Mouse (Mus musculus) myocyte (in vitro differentiated cells): ENCODE results near the gene 2310034G01Rik. TPM values are rescaled to one million over a fixed set of nuclear protein-coding genes. Genes with fewer than 3 reads are reported as not detected.

Experiments
- H3K27me3 ChIP-seq: one replicate; pipeline ENCODE4 v1.6.1; 2011; ENCODE audit not compliant: control insufficient read depth, insufficient read depth, insufficient read length
- H3K36me3 ChIP-seq: one replicate; pipeline ENCODE4 v1.6.1; 2011; ENCODE audit not compliant: control insufficient read depth, insufficient read depth
- H3K4me2 ChIP-seq: one replicate; pipeline ENCODE4 v1.6.1; 2011; ENCODE audit warnings: low read depth, control low read depth
- H3K4me3 ChIP-seq: one replicate; pipeline ENCODE4 v1.5.1; 2011; ENCODE audit warnings: mild to moderate bottlenecking, control low read depth, moderate library complexity
- H3K79me2 ChIP-seq: one replicate; pipeline ENCODE4 v1.6.1; 2011; ENCODE audit not compliant: control insufficient read depth, insufficient read depth
- H3ac ChIP-seq: one replicate; pipeline ENCODE4 v1.6.1; 2011; ENCODE audit not compliant: control insufficient read depth, insufficient read length
- CEBPB ChIP-seq: IDR thresholded peaks from 2 replicates; pipeline ENCODE4 v1.6.1; 2011; ENCODE audit warnings: mild to moderate bottlenecking, moderate library complexity; ENCODE audit not compliant: poor library complexity, insufficient read depth, severe bottlenecking
- E2F4 ChIP-seq: IDR thresholded peaks from one replicate; pipeline ENCODE4 v1.6.1; 2011; ENCODE audit warnings: mild to moderate bottlenecking, control low read depth, moderate library complexity; ENCODE audit not compliant: insufficient read depth
- MAX ChIP-seq: IDR thresholded peaks from one replicate; pipeline ENCODE4 v1.6.1; 2011; ENCODE audit warnings: low read depth, mild to moderate bottlenecking, control low read depth
- MYOD1 ChIP-seq, 3 experiments: IDR thresholded peaks; one replicate each; pipeline ENCODE4 v1.6.1; 2011; ENCODE audit warnings: control low read depth in 2 of 3, low read depth in 2 of 3, mild to moderate bottlenecking in 2 of 3, moderate library complexity in 1 of 3; ENCODE audit not compliant: insufficient read length in 2 of 3, control insufficient read depth in 1 of 3
- MYOG ChIP-seq, 3 experiments: IDR thresholded peaks; one replicate each; pipeline ENCODE4 v1.6.1; 2011; ENCODE audit warnings: control low read depth in 2 of 3, low read depth in 2 of 3, mild to moderate bottlenecking in 2 of 3; ENCODE audit not compliant: insufficient read length in 2 of 3, control insufficient read depth in 1 of 3, insufficient read depth in 1 of 3
- POLR2A ChIP-seq: IDR thresholded peaks from one replicate; pipeline ENCODE4 v1.6.1; 2011; ENCODE audit warnings: low read depth, mild to moderate bottlenecking, control low read depth, moderate library complexity; ENCODE audit not compliant: insufficient read length
- POLR2AphosphoS2 ChIP-seq: IDR thresholded peaks from one replicate; pipeline ENCODE4 v1.6.1; 2011; ENCODE audit warnings: low read depth, control low read depth; ENCODE audit not compliant: insufficient read length
- REST ChIP-seq: IDR thresholded peaks from one replicate; pipeline ENCODE4 v1.6.1; 2011; ENCODE audit warnings: mild to moderate bottlenecking, control low read depth, moderate library complexity; ENCODE audit not compliant: insufficient read depth, insufficient read length
- SRF ChIP-seq: IDR thresholded peaks from one replicate; pipeline ENCODE4 v1.6.1; 2011; ENCODE audit warnings: low read depth; ENCODE audit not compliant: control insufficient read depth, insufficient read length
- TCF12 ChIP-seq: IDR thresholded peaks from one replicate; pipeline ENCODE4 v1.6.1; 2011; ENCODE audit warnings: mild to moderate bottlenecking, control low read depth; ENCODE audit not compliant: poor library complexity, insufficient read depth, severe bottlenecking
- TCF3 ChIP-seq: IDR thresholded peaks from one replicate; pipeline ENCODE4 v1.6.1; 2011; ENCODE audit warnings: low read depth, control low read depth; ENCODE audit not compliant: insufficient read length
- USF1 ChIP-seq: IDR thresholded peaks from one replicate; pipeline ENCODE4 v1.6.1; 2011; ENCODE audit warnings: low read depth, mild to moderate bottlenecking, control low read depth, moderate library complexity
- polyA plus RNA-seq: library from polyadenylated mRNA; unstranded; fragments of >200 nt; fragmentation: generic; extraction: Trizol; gene quantifications from one replicate; pipeline ENCODE4 v1.2.1, GENCODE M21; 2012; ENCODE audit warnings: missing spikeins

Gene 2310034G01Rik
- polyA plus RNA-seq, 1 experiment: 1.2 TPM

- no peaks in the 10 kb centered on the region for H3K79me2 ChIP-seq
- no peak for TF ChIP-seq REST
- H3K4me2 ChIP-seq: peak overlapping the region; percentile 87
- H3K36me3 ChIP-seq: no peaks in the 10 kb centered on the region
- H3K4me3 ChIP-seq: peak overlapping the region; percentile 77
- peak overlapping the region; percentile 27 for H3ac ChIP-seq
- peaks cover 8% of the 10 kb centered on the region for H3K27me3 ChIP-seq
Measured at GRCm38 (mm10) chr19:46329031-46329641, 21.0 kb downstream of the 2310034G01Rik start.

- Histone ChIP-seq H3K36me3 (no peaks in the 10 kb centered on the region), H3ac (peak within 1 kb of the TSS; percentile 27), H3K27me3 (peaks cover 14% of the 10 kb centered on the region), H3K79me2 (no peaks in the 10 kb centered on the region), H3K4me3 (peak within 1 kb of the TSS; percentile 77), H3K4me2 (peak within 1 kb of the TSS; percentile 87)
- TF ChIP-seq CEBPB: no peak
- peak in 2 of 3 experiments; percentile 37 to 75 for TF ChIP-seq MYOD1 (IDR thresholded peaks at IDR 0.05; ENCODE audit: control insufficient read depth in 1 of 3, insufficient read length in 2 of 3, low read depth in 2 of 3)
- TF ChIP-seq MYOG (IDR thresholded peaks at IDR 0.05; ENCODE audit: control insufficient read depth in 1 of 3, insufficient read depth in 1 of 3, insufficient read length in 2 of 3, low read depth in 2 of 3): peak in 2 of 3 experiments; percentile 43 to 66
- peak; percentile 81 for TF ChIP-seq POLR2A
- no peak for TF ChIP-seq E2F4
- TF ChIP-seq POLR2AphosphoS2: peak; percentile 73
Measured at GRCm38 (mm10) chr19:46328081-46329030, 21.7 kb downstream of the 2310034G01Rik start, which contains the start of gene Fbxl15. Gene Fbxl15 (plus strand): TSS chr19:46328184.

DNA sequence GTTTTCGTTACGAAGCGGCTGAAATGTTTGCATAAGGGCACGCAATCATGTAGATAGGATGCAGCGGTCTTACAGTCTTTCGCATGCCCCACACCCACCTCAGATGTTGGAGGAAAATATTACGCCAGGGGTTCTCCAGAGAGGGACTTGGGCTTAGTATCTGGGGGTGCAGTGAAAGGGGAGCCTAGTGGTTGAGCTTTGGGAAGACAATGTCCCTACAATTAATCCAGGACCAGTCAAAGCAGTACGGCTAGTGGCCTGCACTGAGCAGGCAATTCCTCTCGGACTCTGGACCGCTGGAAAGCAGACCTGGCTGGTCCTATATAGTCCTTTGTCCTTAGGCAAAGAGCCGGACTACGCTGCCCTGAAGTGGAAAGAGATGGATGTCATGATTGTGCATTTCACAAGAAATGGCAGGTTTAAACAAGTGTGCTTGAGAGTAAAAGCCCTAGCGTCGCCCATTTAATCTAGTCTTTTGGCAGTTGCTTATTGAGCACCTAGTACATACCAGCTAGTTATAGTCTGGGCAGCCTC lies 22.5 kb downstream of the 2310034G01Rik start:
- TF ChIP-seq E2F4 (no peak), POLR2A (no peak), TCF3 (no peak), POLR2AphosphoS2 (no peak), REST (no peak), MYOG (IDR thresholded peaks at IDR 0.05; ENCODE audit: control insufficient read depth in 1 of 3, insufficient read depth in 1 of 3, insufficient read length in 2 of 3, low read depth in 2 of 3) (no peak), MAX (no peak), USF1 (no peak), SRF (no peak), TCF12 (no peak), MYOD1 (IDR thresholded peaks at IDR 0.05; ENCODE audit: control insufficient read depth in 1 of 3, insufficient read length in 2 of 3, low read depth in 2 of 3) (no peak), CEBPB (no peak)
- no peaks in the 10 kb centered on the region for H3K36me3 ChIP-seq
- H3K27me3 ChIP-seq: peaks cover 22% of the 10 kb centered on the region
- peak overlapping the region; percentile 27 for H3ac ChIP-seq
- peak overlapping the region; percentile 77 for H3K4me3 ChIP-seq
- H3K4me2 ChIP-seq: peak overlapping the region; percentile 69
- no peaks in the 10 kb centered on the region for H3K79me2 ChIP-seq

DNA sequence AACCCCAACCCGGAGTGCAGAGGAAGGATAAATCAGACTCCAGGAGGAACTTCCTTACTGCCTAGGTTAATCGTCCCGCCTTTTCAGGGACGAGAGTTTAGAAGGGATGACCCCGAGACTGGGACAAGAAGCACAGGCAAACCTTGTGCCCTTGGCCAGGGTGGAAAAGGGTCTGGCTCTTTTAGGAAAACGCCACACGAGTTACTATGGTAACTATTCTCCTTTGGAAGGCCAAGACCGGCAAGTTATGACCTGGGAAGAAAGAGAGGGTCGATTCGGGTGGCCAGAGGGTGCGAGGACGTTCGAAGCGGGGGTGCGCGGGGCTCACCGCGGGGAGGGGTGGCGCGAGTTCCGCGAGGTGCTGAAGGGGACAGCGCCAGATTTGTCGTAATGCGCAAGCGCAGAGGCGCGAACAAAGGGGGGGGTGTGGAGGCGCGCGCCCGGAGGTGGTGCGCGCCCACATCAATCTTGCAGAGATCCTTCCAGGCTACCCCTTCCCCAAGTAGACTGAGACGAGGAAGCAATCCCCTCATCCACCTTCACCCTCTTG lies 23.3 kb downstream of the 2310034G01Rik start, which contains the start of gene Psd:
TSS of gene Psd (minus strand) at position 401 of the 550 bp plus-strand sequence.
- Histone ChIP-seq H3ac (peak within 1 kb of the TSS; percentile 27), H3K4me3 (peak within 1 kb of the TSS; percentile 77), H3K4me2 (peak within 1 kb of the TSS; percentile 69), H3K27me3 (peaks cover 28% of the 10 kb centered on the region), H3K79me2 (no peaks in the 10 kb centered on the region), H3K36me3 (no peaks in the 10 kb centered on the region)
- no peak for TF ChIP-seq MYOG (IDR thresholded peaks at IDR 0.05; ENCODE audit: control insufficient read depth in 1 of 3, insufficient read depth in 1 of 3, insufficient read length in 2 of 3, low read depth in 2 of 3)
- TF ChIP-seq REST: peak; percentile 85
